Mouse (Mus musculus): Measurements from ENCODE around the gene Spats1. TPM values are rescaled to one million over a fixed set of nuclear protein-coding genes. Genes with fewer than 3 reads are reported as not detected.
"Not testable (repeated sequence)": the region's sequence is repeated elsewhere in the genome, so short reads cannot be mapped to it uniquely, and the experiment has no call there.

Spats1 gene
- total RNA-seq, 2 experiments from 2014 or later, result 0.10 TPM; not detected in 1

DNA sequence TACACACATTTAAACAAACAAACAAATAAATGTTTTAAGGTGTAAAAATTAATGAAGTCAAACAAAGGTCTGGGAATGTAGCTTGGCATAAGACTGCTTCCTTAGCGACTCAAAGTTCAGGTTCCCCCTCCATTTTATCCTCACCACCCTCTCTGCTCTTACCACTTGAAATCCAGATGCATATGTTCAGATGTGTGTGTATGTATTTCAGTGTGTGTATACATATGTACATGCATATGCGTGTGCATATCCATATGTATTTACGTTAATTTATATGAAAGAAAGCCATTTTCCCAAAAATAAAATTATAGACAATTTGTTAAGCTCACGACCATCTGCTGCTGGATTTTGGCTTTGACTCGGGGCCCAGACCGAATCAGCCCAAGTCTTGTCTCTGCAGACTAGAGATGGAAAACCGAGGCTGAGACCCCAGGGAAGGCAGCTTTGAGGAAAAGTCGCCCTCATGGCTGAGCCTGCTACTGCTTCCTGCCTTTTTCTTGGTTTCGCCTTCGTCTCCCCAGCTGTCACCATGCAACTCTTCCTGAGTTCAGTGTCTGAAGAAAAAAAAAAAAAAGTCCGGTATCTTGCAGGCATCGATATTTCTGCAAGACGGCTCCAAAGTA lies 15.4 kb upstream of the Spats1 start:
- ATAC-seq (replicated peaks; ENCODE audit: poor library complexity, severe bottlenecking), result no peak

DNA sequence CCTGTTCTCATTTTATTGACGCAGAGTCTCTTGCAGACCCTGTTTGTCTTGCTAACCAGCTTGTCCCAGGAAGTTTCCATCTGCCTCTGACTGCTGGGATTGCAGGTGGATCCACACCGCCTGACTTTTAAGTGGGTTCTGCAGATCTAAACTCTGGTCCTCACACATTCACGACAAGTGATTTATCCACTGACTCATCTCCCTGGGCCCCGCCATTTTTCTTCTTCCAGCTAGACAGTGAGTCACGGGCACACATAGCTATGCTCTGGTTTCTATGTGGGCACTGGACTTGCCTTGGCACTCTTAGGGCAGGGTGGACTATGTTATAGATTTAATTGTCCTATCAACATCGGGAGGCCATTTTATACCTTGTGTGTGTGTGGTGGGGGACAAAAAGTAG lies 14.5 kb upstream of the Spats1 start:
- no peak for ATAC-seq (replicated peaks; ENCODE audit: poor library complexity, severe bottlenecking)

DNA sequence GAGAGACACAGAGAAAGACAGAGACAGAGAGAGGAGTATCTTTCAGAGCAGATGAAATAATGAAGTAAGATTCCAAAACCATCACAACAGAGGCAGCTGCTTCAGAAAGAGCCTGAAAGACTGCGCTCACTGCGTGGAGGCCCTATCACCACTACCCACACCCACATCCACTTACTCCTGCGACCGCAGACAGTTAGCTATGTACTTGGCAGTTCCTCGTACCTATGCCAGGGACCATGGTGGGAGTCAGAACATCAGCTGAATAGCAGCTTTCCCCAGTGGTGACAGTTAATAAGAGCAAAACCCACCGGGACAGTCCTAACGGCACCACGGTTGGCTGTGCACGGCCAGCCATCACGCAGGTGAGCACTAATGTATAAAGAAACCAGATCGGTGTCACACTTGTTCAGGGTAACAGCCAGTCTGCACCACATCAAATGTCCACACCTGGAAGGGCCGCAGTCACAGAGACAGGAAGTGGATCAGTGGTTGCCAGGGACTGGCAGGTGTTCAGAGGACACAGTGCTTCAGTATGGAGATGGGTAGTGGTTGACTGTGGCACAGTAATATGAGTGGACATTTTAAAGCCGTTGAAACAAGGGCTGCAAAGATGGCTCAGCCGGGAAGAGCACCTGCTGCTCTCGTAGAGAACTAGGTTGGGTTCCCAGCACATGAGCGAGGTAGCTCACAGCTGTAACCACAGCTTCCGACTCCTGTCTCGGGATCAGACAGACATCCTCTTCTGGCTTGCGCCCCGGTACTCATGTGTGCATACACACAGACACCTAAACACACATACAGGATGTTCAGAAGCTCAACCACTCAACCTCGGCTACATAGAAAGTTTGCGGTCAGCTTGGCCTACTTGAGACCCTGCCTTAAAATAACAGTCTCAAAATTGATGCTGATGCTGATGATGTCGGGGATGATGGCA lies 13.4 kb upstream of the Spats1 start:
- no peak for ATAC-seq (replicated peaks; ENCODE audit: poor library complexity, severe bottlenecking)

DNA sequence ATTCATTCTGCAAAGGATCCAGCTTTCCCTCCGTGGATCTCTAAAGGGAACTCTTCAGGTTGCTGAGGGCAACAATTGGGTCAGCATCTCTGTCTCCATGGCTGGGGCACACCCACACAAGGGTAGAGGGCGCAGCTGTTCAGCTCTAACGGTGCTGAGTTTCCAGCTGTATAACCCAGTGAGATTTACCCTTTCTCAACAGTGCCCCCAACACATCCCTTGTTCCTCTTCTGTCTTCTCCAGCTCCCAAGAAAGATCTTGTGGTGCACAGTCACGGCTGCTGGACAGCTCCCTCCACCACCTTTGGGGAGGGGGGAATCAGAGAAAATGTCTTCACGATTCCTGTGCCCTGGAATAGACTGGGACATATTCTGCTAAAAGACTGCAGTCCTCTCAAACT lies 12.0 kb upstream of the Spats1 start:
- no peak for ATAC-seq (replicated peaks; ENCODE audit: poor library complexity, severe bottlenecking)

DNA sequence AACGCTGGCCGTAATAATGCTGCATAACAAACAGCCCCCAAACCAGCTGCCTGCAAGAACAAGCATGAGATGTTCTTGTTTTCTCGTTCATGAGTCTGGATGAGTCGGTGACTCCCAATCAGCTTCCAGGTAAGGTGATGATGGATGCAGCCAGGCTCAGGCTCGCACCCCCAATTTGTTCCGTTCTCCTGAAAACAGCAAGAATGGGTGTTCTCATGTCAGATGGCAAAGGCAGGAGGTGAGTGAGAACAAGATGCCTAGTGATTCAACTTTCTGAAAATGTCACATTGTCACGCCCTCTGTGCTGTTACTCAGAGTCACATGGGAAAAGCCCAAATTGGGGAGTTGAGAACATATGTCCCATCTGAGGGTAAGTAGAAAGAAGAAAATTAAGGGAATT lies 10.4 kb upstream of the Spats1 start:
- ATAC-seq (replicated peaks; ENCODE audit: poor library complexity, severe bottlenecking), result no peak

DNA sequence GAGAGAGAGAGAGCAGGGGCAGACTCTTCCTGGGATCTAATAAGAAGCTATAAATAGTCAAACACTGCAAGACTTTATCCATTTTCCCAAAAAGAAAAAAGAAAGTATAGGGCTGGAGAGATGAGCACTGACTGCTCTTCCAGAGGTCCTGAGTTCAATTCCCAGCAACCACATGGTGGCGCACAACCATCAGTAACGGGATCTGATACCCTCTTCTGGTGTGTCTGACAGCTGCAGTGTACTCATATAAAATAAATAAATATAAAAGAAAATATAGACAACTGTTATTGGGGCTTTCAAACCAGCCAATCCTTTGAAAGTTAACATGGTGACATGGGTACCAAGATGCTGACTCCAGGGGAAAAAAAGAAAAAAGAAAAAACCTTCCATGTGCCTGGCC lies 5.2 kb upstream of the Spats1 start:
- ATAC-seq (replicated peaks; ENCODE audit: poor library complexity, severe bottlenecking), result no peak

DNA sequence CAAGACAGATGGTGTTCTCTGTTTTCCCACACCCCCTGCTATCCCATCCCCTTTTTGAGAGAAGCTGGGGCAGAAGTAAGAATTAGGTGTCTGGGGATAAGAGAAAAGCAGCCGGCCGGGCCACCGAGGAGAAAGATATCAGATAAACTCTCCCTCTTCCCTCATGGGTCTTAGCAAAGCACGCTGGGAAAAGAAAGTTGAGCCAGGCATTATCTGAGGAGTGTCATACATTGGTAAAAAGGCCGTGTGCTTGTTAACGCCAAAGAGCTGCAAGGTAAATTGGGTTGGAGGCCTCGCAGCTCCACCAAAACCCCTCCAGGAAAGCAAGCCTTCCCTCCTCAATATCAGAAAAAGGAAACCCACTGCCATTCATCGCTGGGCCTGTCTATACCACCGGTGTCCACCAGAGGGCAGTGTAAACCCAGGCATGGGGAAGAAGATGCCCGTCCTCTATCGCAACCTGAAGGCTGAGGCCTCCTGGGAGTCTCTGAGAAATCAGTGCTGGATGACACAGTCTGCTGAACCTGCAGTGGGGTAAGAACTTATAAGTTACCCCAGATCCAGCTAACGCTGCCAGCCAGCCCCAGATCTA lies 3.1 kb upstream of the Spats1 start:
- ATAC-seq (replicated peaks; ENCODE audit: poor library complexity, severe bottlenecking), result peak; percentile 76

DNA sequence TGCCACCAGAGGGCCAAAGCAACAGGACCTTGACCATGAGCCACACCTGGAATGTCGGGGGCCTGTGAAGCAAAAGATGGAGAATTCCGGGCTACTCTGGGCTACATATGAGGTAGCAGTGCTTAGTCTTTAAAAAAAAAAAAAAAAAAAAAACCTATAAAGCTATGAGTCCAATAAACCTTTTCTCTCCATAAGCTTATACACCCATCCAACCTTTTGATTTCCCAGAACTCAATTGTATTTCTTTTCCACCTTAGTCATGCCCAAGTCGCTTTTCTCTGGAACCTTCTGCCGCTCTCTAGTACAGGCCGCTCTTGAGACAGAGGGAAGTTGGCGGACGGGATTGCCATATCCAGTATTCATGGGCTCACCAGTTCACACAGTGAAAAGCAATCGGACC lies 1.1 kb downstream of the Spats1 start:
- no peak for ATAC-seq (replicated peaks; ENCODE audit: poor library complexity, severe bottlenecking)

DNA sequence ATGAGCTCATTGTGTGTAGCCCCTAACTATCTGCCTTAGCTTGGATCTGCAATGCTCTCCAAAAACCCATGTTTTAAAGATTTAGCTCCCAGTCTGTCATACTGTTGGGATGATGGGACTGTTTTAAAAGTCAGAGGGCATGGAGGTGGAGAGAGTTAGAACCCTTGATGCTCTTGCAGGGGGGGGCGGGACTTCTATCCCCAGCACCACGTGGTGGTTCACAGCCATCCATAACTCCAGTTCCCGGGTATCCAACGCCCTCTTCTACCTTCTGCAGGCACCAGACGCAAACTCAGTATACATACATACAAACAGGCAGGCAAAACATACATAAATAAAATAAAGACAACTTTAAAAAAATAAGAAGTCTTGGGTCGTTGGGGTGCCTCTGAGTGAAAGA lies 1.5 kb downstream of the Spats1 start:
- ATAC-seq (replicated peaks; ENCODE audit: poor library complexity, severe bottlenecking), result no peak

DNA sequence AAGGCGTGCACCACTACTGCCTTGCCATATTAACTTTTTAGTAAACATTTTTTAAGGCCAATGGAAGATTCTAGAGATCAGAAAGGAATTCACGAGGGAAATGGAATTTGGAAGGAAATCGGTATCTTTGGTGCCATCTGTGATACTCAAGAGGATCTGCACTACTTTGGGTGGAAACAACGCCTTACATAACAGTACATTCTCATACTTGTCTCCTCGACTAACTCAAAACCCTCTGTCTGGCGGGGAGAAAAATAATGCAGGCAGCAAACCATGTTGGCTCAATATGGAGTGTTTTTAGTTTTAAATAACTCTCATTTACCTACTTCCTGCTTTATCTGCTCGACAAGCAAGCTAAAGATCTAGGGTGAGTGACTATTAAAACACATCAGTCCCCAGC lies 4.5 kb downstream of the Spats1 start:
- ATAC-seq (replicated peaks; ENCODE audit: poor library complexity, severe bottlenecking), result no peak

DNA sequence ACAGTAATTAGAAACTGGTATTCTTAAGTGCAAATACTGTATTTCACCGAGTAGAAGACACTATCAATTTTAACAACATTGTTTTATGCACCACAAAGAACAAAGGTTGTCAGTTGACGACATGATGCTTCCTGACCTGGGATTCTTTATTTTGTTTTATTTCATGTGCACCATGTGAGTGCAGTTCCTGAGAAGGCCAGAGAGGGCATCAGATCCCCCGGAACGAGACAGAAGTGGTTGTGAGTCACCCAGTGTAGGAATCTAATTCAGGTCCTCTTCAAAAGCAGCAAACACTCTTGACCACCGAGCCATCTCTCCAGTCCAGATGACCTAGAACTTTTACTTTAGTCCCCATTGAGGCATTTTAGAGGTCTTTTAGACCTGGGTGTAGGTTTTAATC lies 6.9 kb downstream of the Spats1 start:
- no peak for ATAC-seq (replicated peaks; ENCODE audit: poor library complexity, severe bottlenecking)

DNA sequence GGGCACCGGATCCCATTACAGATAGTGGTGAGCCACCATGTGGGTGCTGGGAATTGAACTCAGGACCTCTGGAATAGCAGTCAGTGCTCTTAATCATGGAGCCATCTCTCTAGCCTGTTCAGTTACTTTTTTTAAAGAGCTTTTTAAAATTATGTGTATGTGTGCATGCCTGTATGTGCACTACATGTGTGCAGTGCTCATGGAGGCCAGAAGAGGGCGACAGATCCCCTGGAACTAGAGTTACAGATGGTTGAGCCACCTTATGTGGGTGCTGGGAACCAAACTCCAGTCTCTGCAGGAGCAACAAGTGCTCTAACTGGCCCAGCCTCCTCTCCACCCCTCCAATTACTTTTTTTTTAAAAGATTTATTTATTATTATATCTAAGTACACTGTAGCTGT lies 8.5 kb downstream of the Spats1 start:
- ATAC-seq (replicated peaks; ENCODE audit: poor library complexity, severe bottlenecking), result no peak

DNA sequence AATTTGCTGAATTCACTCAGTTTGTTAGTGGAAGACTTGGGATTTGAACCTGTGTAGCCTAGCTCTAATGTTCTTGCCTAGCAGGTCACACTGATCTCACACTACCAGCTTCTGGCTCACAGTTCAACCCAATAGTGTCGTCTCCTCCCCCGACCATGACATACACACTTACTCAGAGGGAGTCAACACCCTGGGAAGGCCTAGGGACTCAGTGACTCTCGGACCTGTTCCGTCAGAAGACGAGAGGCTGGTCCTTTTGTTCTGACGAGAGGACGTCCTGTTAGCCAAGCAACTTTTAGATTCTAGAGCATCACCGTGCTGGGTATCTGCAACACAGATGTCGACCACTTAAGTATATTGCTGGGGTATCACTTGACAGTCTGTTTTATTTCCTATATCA lies 11.0 kb downstream of the Spats1 start:
- no peak for ATAC-seq (replicated peaks; ENCODE audit: poor library complexity, severe bottlenecking)

DNA sequence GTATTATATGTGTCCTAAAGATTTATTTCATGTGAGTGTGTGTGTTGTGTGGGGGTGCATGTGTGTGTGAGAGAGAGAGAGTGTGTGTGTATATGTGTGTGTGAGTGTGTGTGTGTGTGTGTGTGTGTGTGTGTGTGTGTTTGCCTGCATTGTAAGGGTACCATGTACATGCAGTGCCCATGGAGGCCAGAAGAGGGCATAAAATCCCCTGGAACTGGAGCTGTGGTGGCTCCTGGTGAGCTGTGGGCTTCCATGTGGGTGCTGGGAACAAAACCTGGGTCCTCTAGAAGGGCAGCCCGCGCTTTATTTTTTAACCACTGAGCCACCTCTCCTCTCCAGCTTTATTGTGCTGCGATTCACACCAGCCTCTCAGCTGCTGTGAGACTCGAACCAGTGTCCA lies 12.7 kb downstream of the Spats1 start:
- no peak for ATAC-seq (replicated peaks; ENCODE audit: poor library complexity, severe bottlenecking)

DNA sequence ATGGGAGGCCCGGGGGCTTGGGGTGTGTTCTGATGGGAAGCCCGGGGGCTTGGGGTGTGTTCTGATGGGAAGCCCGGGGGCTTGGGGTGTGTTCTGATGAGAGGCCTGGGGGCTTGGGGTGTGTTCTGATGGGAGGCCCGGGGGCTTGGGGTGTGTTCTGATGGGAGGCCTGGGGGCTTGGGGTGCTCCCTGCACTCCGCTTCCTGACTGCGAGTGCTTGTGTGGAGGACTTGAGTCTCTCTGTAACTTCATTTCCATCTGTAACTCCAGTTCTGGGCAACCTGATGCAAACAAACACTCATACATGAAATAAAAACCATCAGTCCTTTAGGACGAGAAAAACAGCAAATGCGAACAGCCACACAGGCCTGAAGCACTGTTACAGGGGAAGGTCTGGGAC lies 16.2 kb downstream of the Spats1 start:
- no peak for ATAC-seq (replicated peaks; ENCODE audit: poor library complexity, severe bottlenecking)

DNA sequence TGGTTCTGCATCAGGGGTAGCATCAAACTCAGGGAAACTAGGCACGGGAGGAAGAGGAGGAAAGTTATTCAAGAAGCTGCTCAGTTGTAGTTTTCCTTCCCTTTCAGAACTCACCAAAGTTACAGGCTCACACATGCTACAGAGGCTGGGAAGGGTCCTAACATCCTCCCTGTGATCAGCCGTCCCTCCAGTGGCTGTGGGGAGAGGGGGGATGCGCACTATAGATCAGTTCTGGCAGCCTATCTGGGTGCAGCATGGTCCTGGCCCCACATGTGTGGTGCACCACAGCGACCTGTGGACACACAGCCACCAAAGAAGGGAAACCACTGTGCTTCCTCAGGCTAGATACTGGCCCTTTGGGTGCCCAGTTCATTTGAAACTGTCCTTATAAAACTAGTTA lies 16.7 kb downstream of the Spats1 start:
- ATAC-seq (replicated peaks; ENCODE audit: poor library complexity, severe bottlenecking), result no peak

DNA sequence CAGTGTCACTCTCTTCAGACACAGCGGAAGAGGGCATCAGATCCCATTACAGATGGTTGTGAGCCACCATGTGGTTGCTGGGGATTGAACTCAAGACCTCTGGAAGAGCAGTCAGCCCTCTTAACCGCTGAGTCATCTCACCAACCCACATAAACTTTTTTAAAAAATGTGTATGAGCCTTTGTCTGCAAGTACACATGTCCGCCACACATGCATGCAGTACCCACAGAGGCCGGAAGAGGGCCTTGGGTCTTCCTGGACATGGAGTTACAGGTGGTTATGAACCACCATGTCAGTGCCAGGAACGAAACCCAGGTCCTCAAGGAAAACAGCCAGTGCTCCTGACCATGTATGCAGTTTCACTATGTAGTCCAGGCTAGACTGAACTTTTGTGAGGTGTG lies 17.7 kb downstream of the Spats1 start:
- ATAC-seq (replicated peaks; ENCODE audit: poor library complexity, severe bottlenecking), result no peak

DNA sequence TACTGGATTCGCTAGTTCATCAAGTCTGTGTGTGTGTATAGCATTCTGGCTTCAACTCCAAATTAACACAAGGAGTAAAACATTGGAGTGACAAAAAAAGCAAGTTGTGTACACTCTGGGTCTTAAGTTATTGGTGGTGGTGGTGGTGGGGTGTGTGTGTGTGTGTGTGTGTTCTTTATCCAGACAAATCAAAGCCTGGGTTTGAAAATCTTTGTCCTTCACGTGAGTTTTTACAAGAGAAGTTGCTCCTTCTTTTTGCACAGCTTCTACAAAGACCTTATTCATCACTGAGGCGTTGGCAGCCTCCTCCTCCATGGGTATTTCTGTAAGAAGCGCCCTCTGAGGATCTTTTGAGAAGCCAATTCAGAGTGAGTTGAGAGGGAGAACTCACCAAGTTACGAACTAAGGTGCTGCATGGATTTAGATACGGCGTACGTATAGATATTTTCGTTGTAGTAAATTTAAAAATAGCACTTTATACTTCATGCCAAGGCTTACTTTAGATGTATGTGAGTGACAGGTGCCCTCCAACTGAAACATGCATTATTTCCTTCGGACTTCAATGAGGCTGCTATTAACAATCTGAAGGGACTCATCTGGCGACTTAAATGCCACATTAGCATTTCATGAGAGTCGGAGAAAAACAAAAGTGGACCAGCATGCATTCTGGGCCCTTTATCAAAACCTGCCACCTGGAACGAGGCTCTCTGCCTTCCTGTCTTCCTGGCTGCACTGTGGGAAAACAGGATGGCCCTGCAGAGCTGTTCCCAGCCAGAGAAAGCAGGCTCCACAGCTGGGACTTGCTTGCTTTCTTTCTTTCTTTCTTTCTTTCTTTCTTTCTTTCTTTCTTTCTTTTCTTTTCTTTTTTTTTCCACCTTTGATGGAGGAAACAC lies 18.7 kb downstream of the Spats1 start:
- no peak for ATAC-seq (replicated peaks; ENCODE audit: poor library complexity, severe bottlenecking)

DNA sequence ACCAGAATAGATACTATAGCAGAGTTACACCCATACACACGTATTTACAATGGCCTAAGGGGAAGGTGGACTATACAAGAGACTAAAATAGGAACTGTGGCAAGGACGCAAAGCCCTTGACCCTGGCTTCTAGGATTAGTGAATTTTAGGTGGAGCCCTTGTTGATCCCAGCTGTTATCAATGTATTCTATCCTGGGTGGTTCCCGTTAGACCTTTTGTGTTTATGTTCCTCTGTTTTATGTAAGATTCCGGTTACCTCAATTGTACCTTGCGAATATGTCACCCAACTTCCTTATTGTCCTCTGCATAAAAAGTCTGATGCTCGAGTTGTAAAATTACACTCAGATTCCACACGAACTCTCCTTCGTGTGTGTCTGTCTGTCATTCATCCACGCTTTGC lies 19.4 kb downstream of the Spats1 start:
- not testable (repeated sequence) for ATAC-seq (replicated peaks; ENCODE audit: poor library complexity, severe bottlenecking)

DNA sequence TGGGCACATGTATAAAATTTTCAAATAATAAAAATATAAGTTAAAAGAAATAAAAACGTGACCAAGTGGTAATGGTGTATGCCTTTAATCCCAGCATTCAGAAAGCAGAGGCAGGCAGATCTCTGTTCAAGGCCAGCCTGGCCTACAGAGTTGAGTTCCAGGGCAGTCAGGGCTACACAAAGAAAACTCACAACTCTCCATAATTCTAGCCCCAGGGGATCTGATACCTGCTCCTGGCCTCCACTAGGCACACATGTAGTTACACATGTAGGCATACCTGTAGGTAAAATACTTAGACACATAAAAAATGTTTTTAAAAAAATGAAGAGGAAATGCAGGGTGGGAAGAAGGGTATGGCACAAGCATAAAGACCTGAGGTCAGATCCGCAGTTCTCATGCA lies 20.4 kb downstream of the Spats1 start:
- no peak for ATAC-seq (replicated peaks; ENCODE audit: poor library complexity, severe bottlenecking)

DNA sequence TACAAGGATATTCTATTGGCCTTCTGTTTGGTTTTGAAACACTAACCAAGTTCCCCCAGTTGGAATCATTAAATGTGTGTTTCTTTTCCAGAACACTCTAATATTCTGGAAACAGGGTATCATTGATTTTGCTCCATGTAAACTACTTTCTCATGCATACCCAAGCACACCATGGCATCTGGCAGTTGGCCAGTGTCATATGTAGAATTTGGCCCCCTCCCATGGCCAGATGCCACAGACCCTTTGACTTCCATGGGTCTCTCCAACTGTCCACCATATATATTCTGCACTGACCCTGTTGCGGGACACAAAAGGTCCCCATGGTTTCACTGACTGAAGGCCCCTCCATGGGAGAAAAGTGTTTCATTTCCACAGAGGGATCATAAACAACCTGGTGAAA lies 22.9 kb downstream of the Spats1 start:
- ATAC-seq (replicated peaks; ENCODE audit: poor library complexity, severe bottlenecking), result no peak

Data from granulocyte monocyte progenitor cell, adult 5-6 weeks (primary cell).